Mouse (Mus musculus) limb, embryonic 10.5 days (tissue): Measurements from ENCODE around the gene Vmn1r64. TPM values are rescaled to one million over a fixed set of nuclear protein-coding genes. Genes with fewer than 3 reads are reported as not detected.
"Not testable (repeated sequence)": the region's sequence is repeated elsewhere in the genome, so short reads cannot be mapped to it uniquely, and the experiment has no call there.

ENCODE experiments used
- DNase-seq: peaks from one replicate; pipeline ENCODE4 v3.0.0-alpha.2; 2017; ENCODE audit warnings: low spot score
- H3K27ac ChIP-seq: fragments of 300-500 bp; sonication (generic); 2 replicates; pipeline ENCODE4 v1.5.1; 2016; ENCODE audit warnings: mild to moderate bottlenecking
- H3K27me3 ChIP-seq: fragments of 300-500 bp; sonication (generic); 2 replicates; pipeline ENCODE4 v1.6.1; 2016; ENCODE audit warnings: low read depth, mild to moderate bottlenecking; ENCODE audit not compliant: poor library complexity, severe bottlenecking
- H3K36me3 ChIP-seq: fragments of 300-500 bp; sonication (generic); 2 replicates; pipeline ENCODE4 v1.6.1; 2016; ENCODE audit warnings: mild to moderate bottlenecking, moderate library complexity
- H3K4me1 ChIP-seq: fragments of 300-500 bp; sonication (generic); 2 replicates; pipeline ENCODE4 v1.6.1; 2016
- H3K4me3 ChIP-seq: fragments of 300-500 bp; sonication (generic); 2 replicates; pipeline ENCODE4 v1.5.1; 2016; ENCODE audit warnings: mild to moderate bottlenecking, moderate library complexity
- H3K9me3 ChIP-seq: fragments of 300-500 bp; sonication (generic); replicated peaks from 2 replicates; pipeline ENCODE4 v1.6.1; 2016; ENCODE audit warnings: mild to moderate bottlenecking
- WGBS: fragments of 180-500 bp; shearing (Covaris S2); methylation state at CpG from one replicate; pipeline ENCODE4 v1.1.7; 2016; 5-methylcytosine and 5-hydroxymethylcytosine counted together
- polyA plus RNA-seq: library from polyadenylated mRNA; unstranded; fragments of >200 nt; fragmentation: Nextera tagmentation; extraction: Ambion mirVana; gene quantifications from 2 replicates; pipeline ENCODE4 v1.2.1, GENCODE M21; 2016

The Vmn1r64 gene
- not detected in 2 replicates for polyA plus RNA-seq

DNA sequence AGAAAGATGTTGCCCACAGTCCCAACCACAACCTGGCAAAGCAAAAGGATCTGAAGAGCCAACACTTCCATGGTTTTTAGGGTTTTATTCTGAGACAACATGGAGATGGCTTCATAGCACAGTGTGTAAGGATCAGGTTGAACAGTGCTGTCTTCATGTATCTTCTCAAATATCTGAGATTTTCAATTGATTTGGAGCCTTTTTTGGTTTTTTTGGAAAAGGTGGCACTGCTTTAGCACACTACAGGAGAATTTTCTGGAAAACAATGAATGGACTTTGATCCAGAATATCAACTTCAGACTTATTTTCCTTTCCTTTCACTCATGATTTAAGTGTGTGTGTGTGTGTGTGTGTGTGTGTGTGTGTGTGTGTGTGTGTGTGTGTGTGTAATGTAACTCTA lies at the start of gene Vmn1r64:
Gene Vmn1r64, minus strand, starts transcription at position 101 of the 400 bp plus-strand sequence.
- no peaks in the 10 kb centered on the region for H3K4me1 ChIP-seq
- no peaks in the 10 kb centered on the region for H3K36me3 ChIP-seq
- no peak for DNase-seq
- H3K9me3 ChIP-seq = peaks cover 3% of the 10 kb centered on the region; the same call in 1 of the 2 replicates
- H3K27ac ChIP-seq = no peak within 1 kb of the TSS
- H3K4me3 ChIP-seq = no peak within 1 kb of the TSS
- H3K27me3 ChIP-seq = no peaks in the 10 kb centered on the region

DNA sequence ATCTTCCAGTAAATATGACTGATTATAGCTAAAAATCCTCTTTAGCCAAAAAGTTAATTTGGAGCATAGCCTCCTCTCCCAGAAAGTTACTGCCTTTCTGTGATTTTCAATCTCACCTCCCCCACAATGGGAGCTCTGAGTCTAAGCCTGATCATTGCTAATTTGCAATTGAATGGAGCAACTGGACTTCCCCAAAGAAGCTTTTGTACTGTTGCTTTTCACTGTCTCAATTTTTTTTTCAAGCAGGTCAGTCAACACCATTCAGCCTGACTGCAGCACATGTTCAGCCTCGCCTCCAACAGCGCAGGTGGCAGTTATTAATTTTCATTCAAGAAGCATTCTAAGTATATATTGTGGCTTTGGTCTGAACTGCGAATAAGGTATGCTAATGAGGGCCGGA lies 14.9 kb upstream of the Vmn1r64 start:
- Histone ChIP-seq H3K36me3 (no peaks in the 10 kb centered on the region), H3K4me3 (no peak overlapping the region), H3K27me3 (no peaks in the 10 kb centered on the region), H3K4me1 (no peaks in the 10 kb centered on the region), H3K27ac (no peak overlapping the region), H3K9me3 (peaks cover 8% of the 10 kb centered on the region; the same call in 1 of the 2 replicates)
- DNase-seq = no peak
- 83% methylated on average over 4 of the region's 4 CpGs for WGBS

DNA sequence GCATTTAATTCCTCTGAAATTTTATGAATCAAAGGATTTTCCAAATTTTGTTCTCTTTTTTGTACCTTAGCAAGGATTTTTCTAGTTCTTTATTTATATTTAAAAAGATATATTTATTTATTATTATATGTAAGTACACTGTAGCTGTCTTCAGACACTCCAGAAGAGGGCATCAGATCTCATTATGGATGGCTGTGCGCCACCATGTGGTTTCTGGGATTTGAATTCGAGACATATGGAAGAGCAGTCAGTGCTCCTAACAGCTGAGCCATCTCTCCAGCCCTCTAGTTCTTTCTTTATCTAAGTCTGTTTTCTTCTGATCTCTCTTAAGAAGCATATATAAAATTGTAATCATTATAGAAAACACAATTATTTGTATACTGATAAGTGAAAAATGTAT lies 12.9 kb upstream of the Vmn1r64 start:
- not testable (repeated sequence) for H3K4me1 ChIP-seq, H3K9me3 ChIP-seq, H3K27ac ChIP-seq, DNase-seq, H3K36me3 ChIP-seq, H3K27me3 ChIP-seq, H3K4me3 ChIP-seq
- WGBS = 72% methylated on average over 2 of the region's 2 CpGs

Other genes starting within 250 kb of the Vmn1r64 start
- gene Vmn1r62, start 210.9 kb downstream of the Vmn1r64 start, polyA plus RNA-seq = not detected in 2 replicates
- not detected in 2 replicates for gene Vmn1r63, start 79.1 kb downstream of the Vmn1r64 start, polyA plus RNA-seq
- not detected in 2 replicates for gene Vmn1r65, start 126.5 kb upstream of the Vmn1r64 start, polyA plus RNA-seq
- not detected in 2 replicates for gene Nlrp4c, start 160.6 kb upstream of the Vmn1r64 start, polyA plus RNA-seq